Mouse (Mus musculus) liver, embryonic 14.5 days (tissue): ENCODE measurements around the gene Cyp24a1.

Experiments
- CTCF ChIP-seq: IDR thresholded peaks from 2 replicates; pipeline ENCODE4 v1.5.1; 2016; ENCODE audit warnings: antibody characterized with exemption, low read depth, control low read depth
- EP300 ChIP-seq: IDR thresholded peaks from 2 replicates; pipeline ENCODE4 v1.6.1; 2016; ENCODE audit warnings: antibody characterized with exemption, low read depth

DNA sequence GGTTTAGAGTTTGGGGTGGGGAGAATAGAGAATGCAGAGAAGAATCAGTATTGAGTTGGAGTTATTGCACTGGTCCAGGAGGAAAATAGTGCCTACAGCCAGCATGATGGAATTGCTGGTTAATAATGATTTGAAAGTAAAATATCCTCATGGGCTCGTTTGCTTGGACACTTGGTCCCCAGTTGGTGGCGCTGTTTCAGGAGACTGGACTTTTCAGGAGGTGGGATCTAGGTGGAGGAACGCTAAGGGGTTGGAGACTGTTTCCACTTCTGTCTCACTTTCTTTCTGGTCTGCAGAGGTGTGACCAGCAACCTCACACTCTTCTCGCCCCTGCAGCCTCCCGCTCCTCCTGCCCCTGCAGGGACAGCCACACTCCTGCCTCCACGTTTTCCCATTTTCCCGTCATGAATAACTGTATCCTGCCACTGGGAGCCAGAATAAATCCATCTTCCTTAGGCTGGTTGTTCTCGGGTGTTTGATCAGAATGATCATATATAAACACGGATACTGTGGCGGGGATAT lies 14.9 kb downstream of the Cyp24a1 start:
- TF ChIP-seq CTCF (no peak), EP300 (no peak)
